Mouse (Mus musculus) midbrain, embryonic 16.5 days (tissue): Measurements from ENCODE around the gene Ms4a3. TPM values are rescaled to one million over a fixed set of nuclear protein-coding genes. Genes with fewer than 3 reads are reported as not detected.
A peak's percentile ranks its signal among the peaks of the same experiment; 100 is the strongest.

Source experiments
- ATAC-seq: fragments of 200-750 bp; cut with Nextera tagmentation; 2 replicates; pipeline ENCODE4 v1.8.0; 2017; ENCODE audit warnings: moderate TSS enrichment
- H3K27ac ChIP-seq: fragments of 300-500 bp; sonication (generic); 2 replicates; pipeline ENCODE4 v1.5.1; 2014; ENCODE audit warnings: mild to moderate bottlenecking, low read length, mixed read lengths
- H3K27me3 ChIP-seq: fragments of 300-500 bp; sonication (generic); 2 replicates; pipeline ENCODE4 v1.6.1; 2014; ENCODE audit warnings: low read depth, low read length, mixed read lengths; ENCODE audit not compliant: control insufficient read depth, insufficient read depth
- H3K36me3 ChIP-seq: fragments of 300-500 bp; sonication (generic); 2 replicates; pipeline ENCODE4 v1.6.1; 2014; ENCODE audit warnings: mild to moderate bottlenecking, low read length, moderate library complexity, mixed read lengths; ENCODE audit not compliant: control insufficient read depth, insufficient read depth
- H3K4me1 ChIP-seq: fragments of 300-500 bp; sonication (generic); 2 replicates; pipeline ENCODE4 v1.6.1; 2014; ENCODE audit warnings: mild to moderate bottlenecking, low read length, mixed read lengths; ENCODE audit not compliant: control insufficient read depth, insufficient read depth
- H3K4me2 ChIP-seq: fragments of 300-500 bp; sonication (generic); 2 replicates; pipeline ENCODE4 v1.6.1; 2014; ENCODE audit warnings: mild to moderate bottlenecking, low read length, mixed read lengths
- H3K4me3 ChIP-seq: fragments of 300-500 bp; sonication (generic); 2 replicates; pipeline ENCODE4 v1.5.1; 2014; ENCODE audit warnings: low read depth, mild to moderate bottlenecking, low read length, moderate library complexity, mixed read lengths
- H3K9ac ChIP-seq: fragments of 300-500 bp; sonication (generic); 2 replicates; pipeline ENCODE4 v1.6.1; 2014; ENCODE audit warnings: low read depth, low read length, mixed read lengths
- H3K9me3 ChIP-seq: fragments of 300-500 bp; sonication (generic); replicated peaks from 2 replicates; pipeline ENCODE4 v1.6.1; 2014; ENCODE audit warnings: mild to moderate bottlenecking, low read length, mixed read lengths; ENCODE audit not compliant: control insufficient read depth, poor library complexity, severe bottlenecking
- WGBS: fragments of 180-500 bp; shearing (Covaris S2); extraction: QIAGEN DNeasy Blood & Tissue Kit; methylation state at CpG from one replicate; pipeline ENCODE4 v1.1.7; 2014; 5-methylcytosine and 5-hydroxymethylcytosine counted together
- polyA plus RNA-seq: library from polyadenylated mRNA; unstranded; fragments of >200 nt; fragmentation: Nextera tagmentation; extraction: Ambion mirVana; gene quantifications from 2 replicates; pipeline ENCODE4 v1.2.1, GENCODE M21; 2015

Gene Ms4a3
- polyA plus RNA-seq = not detected in 2 replicates

- no peak for ATAC-seq
- no peak within 1 kb of the TSS for H3K9ac ChIP-seq
- WGBS = 88% methylated on average over 1 of the region's 1 CpGs
- H3K27me3 ChIP-seq = no peaks in the 10 kb centered on the region
- no peak within 1 kb of the TSS for H3K27ac ChIP-seq
- no peak within 1 kb of the TSS for H3K4me3 ChIP-seq
- no peak within 1 kb of the TSS for H3K4me2 ChIP-seq
- no peaks in the 10 kb centered on the region for H3K36me3 ChIP-seq
- H3K9me3 ChIP-seq = no peaks in the 10 kb centered on the region
- H3K4me1 ChIP-seq = no peaks in the 10 kb centered on the region
These were observed at the start of gene Ms4a3 for GRCm38 (mm10) chr19:11640732-11641131. Ms4a3 (minus strand) TSS chr19:11640851.

DNA sequence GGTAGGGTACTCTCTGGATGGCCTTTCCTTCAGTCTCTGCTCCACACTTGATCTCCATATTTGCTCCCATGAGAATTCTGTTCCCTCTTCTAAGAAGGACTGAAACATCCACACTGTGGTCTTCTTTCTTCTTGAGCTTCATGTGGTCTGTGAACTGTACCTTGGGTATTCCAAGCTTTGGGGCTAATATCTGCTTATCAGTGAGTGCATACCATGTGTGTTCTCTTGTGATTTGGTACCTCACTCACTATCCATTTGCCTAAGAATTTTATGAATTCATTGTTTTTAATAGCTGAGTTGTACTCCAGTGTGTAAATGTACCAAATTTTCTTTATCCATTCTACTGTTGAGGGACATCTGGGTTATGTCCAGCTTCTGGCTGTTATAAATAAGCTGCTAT lies 20.9 kb upstream of the Ms4a3 start:
- Histone ChIP-seq H3K4me2 (no peak overlapping the region), H3K9ac (no peak overlapping the region), H3K4me1 (no peaks in the 10 kb centered on the region), H3K9me3 (no peaks in the 10 kb centered on the region), H3K27ac (no peak overlapping the region), H3K4me3 (no peak overlapping the region), H3K36me3 (no peaks in the 10 kb centered on the region), H3K27me3 (no peaks in the 10 kb centered on the region)
- no peak for ATAC-seq

DNA sequence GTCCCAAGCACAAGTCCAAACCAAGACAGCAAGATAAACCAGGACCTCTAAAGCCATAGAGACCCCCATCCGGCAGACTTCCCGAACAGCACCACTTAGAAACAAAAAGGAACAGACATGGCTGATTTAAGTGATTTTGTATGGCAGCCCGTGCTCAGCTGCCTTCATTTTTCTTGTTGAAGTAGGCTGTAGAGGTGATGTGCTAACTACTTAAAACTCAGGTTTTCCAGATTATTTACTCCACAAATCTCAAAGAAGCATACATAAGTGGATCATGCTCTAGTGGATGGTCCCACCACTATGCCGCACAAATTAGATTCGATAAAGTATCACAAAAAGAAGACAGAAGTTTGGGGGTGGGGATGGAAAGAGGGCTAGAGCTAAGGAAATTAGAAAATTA lies 19.8 kb upstream of the Ms4a3 start, which contains the start of gene Oosp2:
Oosp2 (minus strand) TSS at position 101 of the 400 bp plus-strand sequence.
- Histone ChIP-seq H3K4me2 (no peak within 1 kb of the TSS), H3K9me3 (no peaks in the 10 kb centered on the region), H3K36me3 (no peaks in the 10 kb centered on the region), H3K4me3 (no peak within 1 kb of the TSS), H3K27me3 (no peaks in the 10 kb centered on the region), H3K9ac (no peak within 1 kb of the TSS), H3K4me1 (no peaks in the 10 kb centered on the region), H3K27ac (no peak within 1 kb of the TSS)
- 92% methylated on average over 5 of the region's 5 CpGs for WGBS
- no peak for ATAC-seq

DNA sequence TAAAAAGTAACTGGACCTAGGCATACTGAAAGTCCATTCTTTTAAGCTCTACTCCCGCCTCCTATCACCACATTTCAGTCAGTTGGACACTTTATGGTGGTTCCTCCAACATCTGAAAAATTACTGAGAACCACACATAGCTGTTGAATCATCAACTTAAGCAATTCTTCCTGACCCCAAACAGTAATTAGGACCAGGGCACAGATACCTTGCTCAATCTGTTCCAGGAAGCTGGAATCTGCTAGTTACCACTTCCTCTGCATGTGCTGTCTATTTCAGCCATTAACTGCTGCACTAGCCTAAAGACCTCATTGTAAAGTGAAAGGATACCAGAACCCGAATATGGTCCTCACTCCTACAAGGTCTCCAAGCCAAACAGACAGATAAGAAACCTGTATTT lies 18.5 kb upstream of the Ms4a3 start:
- no peak overlapping the region for H3K4me3 ChIP-seq
- no peak for ATAC-seq
- no peak overlapping the region for H3K27ac ChIP-seq
- no peaks in the 10 kb centered on the region for H3K9me3 ChIP-seq
- 71% methylated on average over 2 of the region's 2 CpGs for WGBS
- no peak overlapping the region for H3K9ac ChIP-seq
- H3K27me3 ChIP-seq = no peaks in the 10 kb centered on the region
- no peaks in the 10 kb centered on the region for H3K36me3 ChIP-seq
- no peaks in the 10 kb centered on the region for H3K4me1 ChIP-seq
- H3K4me2 ChIP-seq = no peak overlapping the region

DNA sequence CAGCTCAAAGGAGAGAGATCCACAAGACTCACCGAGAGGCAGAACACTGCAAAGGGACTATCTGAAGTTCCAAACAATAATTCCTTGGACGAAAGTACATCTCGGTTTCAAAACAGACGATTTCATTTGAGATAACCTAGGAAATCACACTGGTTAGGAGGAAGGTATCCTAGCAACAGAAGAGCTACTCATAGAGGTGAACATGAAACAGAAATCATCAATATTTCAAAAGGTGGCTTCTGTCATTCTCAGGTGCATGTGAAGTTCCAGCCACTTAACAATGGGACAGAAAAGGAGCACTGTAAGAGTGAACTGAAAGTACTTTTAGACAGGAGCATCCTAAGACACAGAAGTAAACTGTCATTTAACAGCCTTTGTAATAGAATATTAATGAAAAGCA lies 8.9 kb upstream of the Ms4a3 start:
- no peak overlapping the region for H3K9ac ChIP-seq
- no peaks in the 10 kb centered on the region for H3K4me1 ChIP-seq
- H3K4me2 ChIP-seq = no peak overlapping the region
- H3K27ac ChIP-seq = no peak overlapping the region
- peak; percentile 71; the same call in 1 of the 2 replicates for ATAC-seq
- no peak overlapping the region for H3K4me3 ChIP-seq
- no peaks in the 10 kb centered on the region for H3K36me3 ChIP-seq
- 77% methylated on average over 4 of the region's 4 CpGs for whole genome bisulfite sequencing
- no peaks in the 10 kb centered on the region for H3K9me3 ChIP-seq
- H3K27me3 ChIP-seq = no peaks in the 10 kb centered on the region

DNA sequence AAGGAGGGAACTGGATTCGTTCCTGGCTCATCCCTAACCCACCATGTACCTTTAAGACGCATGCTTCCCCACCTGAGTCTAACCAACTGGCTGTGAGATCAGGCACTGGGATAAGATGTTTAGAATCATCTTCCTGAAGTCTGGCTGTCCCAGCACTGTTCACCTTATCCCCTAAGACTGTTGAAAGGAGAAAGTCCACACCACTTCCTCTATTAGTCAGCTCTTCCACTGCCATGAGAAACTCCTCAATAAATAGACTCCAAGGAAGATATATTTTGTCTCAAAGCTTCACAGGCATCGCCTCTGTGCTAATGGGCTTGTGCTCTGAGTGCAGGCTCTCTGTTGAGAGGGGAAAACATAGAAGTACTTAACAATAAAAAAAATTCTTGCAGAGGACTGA lies 5.5 kb upstream of the Ms4a3 start:
- Histone ChIP-seq H3K36me3 (no peaks in the 10 kb centered on the region), H3K4me2 (no peak overlapping the region), H3K27ac (no peak overlapping the region), H3K9me3 (no peaks in the 10 kb centered on the region), H3K27me3 (no peaks in the 10 kb centered on the region), H3K4me3 (no peak overlapping the region), H3K9ac (no peak overlapping the region), H3K4me1 (no peaks in the 10 kb centered on the region)
- WGBS = 83% methylated on average over 3 of the region's 3 CpGs
- no peak for ATAC-seq

DNA sequence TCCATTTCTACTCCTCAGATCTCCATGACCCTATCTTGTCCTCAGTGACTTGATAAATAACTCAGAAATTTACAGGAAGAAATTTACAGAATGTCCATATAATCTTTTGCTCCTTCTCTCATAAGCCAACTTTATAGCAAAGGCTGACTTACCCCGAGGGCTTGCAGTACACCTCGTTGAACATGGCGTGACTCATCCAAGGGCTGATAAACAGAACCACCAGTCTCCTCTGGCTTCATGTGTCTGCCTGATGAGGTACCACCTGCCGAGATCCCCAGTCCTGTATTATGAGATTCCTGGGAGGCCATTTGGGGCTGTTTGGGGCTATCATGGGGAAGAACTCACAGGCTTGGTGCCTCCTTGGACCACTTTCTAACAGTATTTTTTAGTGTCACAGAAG lies 1.6 kb downstream of the Ms4a3 start:
- Histone ChIP-seq H3K4me1 (no peaks in the 10 kb centered on the region), H3K27me3 (no peaks in the 10 kb centered on the region), H3K36me3 (no peaks in the 10 kb centered on the region), H3K4me3 (no peak overlapping the region), H3K9me3 (no peaks in the 10 kb centered on the region), H3K9ac (no peak overlapping the region), H3K4me2 (no peak overlapping the region), H3K27ac (no peak overlapping the region)
- 80% methylated on average over 4 of the region's 4 CpGs for WGBS
- no peak for ATAC-seq

DNA sequence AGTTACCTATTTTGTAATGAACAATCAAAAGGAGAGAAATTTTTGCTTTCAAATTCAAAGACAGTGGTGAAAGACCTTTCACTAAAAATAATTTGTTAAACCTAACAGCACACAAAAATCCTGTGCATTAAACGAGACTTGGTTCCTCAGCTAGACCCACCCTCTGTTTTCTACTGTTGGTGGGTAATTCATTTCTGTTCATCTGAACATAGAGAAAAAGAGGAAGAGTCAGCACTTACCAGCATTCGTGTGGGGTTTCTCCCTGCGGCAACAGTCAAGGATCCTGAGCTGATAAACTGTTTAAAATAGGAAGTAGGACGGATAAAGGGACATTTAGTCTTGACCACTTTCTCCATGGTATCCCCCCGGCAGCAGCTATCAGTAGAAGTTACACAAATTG lies 5.1 kb downstream of the Ms4a3 start:
- Histone ChIP-seq H3K4me3 (no peak overlapping the region), H3K36me3 (no peaks in the 10 kb centered on the region), H3K9me3 (no peaks in the 10 kb centered on the region), H3K27ac (no peak overlapping the region), H3K4me2 (no peak overlapping the region), H3K4me1 (no peaks in the 10 kb centered on the region), H3K9ac (no peak overlapping the region), H3K27me3 (no peaks in the 10 kb centered on the region)
- ATAC-seq = no peak
- 81% methylated on average over 5 of the region's 5 CpGs for whole genome bisulfite sequencing

DNA sequence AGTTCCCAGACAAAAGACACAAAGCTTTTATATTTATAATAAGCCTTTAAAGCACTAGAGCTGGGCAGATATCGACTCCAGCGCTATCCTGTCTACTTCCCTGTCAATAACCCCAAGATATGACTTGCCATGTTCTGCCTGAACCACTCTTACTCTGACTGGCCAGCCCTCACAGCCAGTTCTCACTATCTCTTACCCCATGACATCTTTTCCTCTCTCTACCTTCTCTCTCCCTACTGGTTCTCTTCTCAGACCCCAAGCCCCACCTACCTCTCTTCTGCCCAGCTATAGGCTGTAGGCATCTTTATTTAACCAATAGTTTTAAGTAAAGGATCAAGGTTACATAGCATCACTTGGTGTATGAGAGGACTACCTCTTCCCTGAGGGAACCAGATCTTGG lies 6.3 kb downstream of the Ms4a3 start:
- Histone ChIP-seq H3K4me3 (no peak overlapping the region), H3K27ac (no peak overlapping the region), H3K9me3 (no peaks in the 10 kb centered on the region), H3K4me1 (no peaks in the 10 kb centered on the region), H3K9ac (no peak overlapping the region), H3K27me3 (no peaks in the 10 kb centered on the region), H3K4me2 (no peak overlapping the region), H3K36me3 (no peaks in the 10 kb centered on the region)
- no peak for ATAC-seq
- WGBS = 74% methylated on average over 2 of the region's 2 CpGs

GRCm38 (mm10) chr19:11633732-11634131 lies 6.9 kb downstream of the Ms4a3 start:
- H3K9ac ChIP-seq = no peak overlapping the region
- H3K9me3 ChIP-seq = no peaks in the 10 kb centered on the region
- no peak for ATAC-seq
- no peak overlapping the region for H3K27ac ChIP-seq
- 85% methylated on average over 1 of the region's 1 CpGs for WGBS
- H3K4me2 ChIP-seq = no peak overlapping the region
- H3K4me1 ChIP-seq = no peaks in the 10 kb centered on the region
- H3K4me3 ChIP-seq = no peak overlapping the region
- no peaks in the 10 kb centered on the region for H3K27me3 ChIP-seq
- H3K36me3 ChIP-seq = no peaks in the 10 kb centered on the region
